Mouse (Mus musculus): ENCODE results near the gene Clec16a.
A peak's percentile ranks its signal among the peaks of the same experiment; 100 is the strongest.

Gene Clec16a

DNA sequence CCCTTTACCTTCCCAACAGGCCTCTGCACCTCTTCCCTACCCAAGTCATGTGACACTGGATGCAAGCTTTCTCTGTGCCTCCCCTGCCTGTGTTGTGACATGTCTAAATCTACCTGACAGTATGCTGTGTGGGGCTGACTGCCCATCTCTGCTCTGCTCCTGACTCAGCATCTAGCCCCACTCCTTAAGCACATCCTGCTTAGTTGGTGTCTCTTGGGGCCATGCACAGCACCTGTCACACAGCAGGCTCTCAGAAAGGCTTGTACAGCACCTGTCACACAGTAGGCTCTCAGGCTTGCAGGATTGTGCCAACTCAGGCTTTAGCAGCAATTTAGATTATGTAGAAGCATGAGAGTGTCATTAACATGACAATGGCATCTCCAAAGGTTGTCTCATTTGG, 106.7 kb downstream of the Clec16a start:
- no peak for DNase-seq

DNA sequence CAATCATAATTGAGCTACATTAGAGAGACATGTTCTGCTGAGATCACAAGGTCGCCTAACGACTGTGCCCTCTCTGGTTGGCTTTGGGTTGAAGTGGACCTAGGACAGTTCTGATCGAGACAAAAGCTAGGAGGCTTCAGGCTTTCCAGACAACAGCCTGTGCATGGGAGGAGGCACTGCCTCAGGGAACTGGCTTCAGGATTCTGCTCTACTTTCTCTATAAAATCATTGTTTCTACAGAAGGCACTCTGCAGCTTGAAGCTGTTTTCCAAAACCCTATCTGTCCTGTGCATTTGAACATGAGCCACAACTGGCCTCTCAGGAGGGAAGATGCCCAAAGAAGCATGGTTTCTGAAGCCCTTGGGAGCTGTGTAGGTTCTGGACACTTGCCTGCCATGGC, 107.8 kb downstream of the Clec16a start:
- DNase-seq: no peak

DNA sequence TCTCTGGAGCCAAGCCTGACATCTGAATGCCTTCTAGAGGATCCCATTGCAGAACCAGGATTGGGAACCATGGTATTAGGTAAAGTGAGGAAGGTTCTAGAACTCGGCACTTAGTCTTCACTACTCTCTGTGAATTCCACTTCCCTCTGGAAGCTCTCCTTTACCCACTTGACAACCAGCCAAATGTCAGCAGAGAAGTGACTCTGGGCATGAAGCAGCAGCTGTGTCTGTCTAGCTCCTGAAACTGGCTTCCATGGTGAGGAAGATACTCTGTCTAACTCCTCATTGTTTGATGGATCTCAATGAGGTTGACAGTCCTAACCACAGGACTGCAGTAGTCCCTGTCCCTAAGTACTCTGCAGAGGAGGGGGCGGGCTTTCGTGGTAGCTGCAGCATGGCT, 110.1 kb downstream of the Clec16a start:
- DNase-seq: peak in 1 of 2 experiments; percentile 39

GRCm38 (mm10) chr16:10655926-10656325, 110.8 kb downstream of the Clec16a start:
- peak; percentile 64 to 70 for DNase-seq

DNA sequence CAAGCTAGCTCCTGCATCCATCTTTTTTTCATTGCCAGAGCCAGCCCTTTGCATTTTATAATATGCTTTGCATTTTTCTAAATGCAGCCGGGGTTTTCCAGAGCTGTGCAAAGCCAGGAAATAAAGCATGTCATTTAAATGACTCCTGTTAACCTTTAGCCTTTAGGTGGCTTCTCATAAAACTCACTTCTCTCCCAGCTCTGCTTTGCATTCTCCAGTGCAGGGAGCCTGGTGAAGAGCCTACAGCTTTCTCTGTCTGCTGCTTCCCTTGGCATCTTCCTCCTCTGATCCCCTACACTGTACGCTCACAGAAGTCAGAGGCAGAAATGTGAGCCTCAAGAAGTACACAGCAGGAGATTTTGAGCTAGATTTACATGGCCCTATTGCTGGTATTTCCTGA, 111.3 kb downstream of the Clec16a start:
- DNase-seq: no peak

DNA sequence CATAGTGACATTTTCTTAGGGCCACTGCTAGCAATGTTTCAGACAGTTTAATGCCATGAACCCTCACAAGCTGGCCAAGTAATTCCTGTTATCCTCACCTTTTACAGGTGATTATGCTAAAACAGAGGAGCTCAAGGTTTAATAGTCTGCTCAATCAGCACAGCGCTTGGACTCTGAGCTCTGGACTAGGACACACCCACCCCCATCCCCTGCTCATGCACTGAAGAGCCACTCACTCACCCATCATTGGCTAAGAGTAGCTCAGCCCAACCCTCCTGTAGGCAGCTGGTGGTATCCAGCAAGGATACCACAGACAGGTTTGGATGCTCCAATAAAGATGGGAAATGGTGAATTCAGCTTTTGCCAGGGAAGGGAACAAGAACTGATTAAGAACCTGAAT, 111.8 kb downstream of the Clec16a start:
- DNase-seq: no peak

DNA sequence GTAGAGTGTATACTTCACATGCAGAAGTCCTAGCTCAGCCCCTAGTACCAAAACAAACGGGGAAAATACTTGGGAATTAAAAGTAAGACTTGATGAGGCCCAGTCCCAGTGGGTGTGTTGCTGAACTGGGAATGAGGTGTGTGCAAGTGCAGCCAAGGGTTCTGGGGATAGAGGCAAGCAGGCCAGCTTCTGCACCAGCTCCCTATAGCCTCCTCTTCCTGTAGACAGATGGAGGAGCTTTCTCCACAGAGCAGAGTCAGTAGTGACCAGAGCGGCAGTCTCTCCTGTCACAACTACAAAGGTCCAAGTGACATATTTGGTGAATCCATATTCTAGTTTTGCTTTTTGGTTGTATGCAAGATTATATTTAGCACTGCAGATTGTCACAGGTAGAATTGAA, 114.1 kb downstream of the Clec16a start:
- DNase-seq: no peak

DNA sequence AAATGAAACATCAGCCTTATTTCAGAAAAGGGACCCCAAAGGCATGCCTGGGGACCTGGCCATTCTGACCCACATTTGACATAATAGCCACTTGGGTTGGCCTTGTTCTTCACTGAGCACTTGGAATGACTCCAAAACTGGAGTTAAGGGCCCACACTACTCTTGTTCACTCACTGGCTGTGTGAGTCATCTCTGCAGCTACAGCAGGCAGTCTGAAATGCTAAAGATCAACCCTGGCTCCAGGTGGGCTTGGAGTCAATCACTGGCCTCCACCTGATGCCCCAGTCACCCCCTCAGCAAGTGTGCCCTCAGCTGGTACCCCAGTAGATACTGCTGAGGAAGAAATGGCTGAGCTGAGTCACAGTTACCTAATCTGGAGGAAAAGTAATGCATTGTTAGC, 115.4 kb downstream of the Clec16a start:
- DNase-seq: no peak

DNA sequence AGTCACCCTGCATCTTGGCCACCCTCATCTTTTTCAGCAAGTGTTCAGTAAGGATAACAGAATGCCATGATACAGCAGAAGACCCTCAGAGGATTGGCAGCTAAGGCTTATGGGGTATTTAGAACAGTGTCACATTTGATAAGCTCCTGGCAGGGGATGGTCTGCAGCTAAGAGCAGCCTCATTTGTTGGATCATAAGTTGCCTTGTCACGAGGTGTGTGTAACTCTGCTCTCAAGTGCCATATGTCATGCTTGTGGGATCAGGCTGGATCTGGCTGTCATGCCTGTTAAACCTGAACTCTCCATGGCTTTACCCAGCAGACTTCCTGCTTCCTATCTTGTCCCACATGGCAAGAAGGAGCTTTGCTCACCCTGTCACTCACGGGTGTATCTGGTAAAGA, 116.2 kb downstream of the Clec16a start:
- peak in 1 of 2 experiments; percentile 36 for DNase-seq

DNA sequence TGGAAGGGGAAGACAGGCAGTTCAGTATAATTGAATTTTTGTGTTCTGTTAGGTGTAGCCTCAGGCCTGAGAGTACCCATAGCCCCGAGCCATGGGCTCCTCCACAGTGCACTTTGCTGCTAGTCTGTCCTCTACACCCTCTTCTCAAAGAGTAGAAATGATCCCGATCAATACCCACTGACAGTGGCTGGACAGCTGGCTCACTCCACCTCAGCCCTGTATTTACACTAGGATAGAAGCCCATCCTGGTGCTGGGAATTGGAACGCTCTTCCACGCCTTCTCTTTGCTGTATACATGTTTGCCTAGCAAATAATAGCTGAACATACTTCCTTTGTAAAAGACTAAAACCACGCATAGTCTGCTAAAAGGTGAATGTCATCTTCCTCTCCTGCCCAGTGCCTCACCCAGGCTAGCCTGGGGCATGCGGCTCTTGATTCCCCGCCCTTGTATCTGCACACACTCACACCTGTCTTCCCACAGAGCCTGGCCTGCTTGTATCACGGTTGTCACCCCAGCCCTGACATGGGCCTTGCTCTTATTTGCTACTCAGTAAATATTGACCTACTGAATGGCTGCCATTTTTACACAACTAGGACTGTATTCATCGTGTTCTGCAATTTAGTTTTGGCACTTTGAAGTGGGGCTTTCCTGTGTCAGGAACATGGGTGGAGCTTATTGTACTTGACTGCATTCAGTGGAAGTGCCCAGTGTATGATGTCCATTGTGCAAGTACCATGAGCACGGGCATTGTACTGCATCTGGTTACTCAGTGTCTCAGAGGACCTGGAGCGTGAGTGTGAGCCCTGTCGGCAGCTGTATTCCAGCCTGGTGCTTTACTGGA, 119.0 kb downstream of the Clec16a start:
- DNase-seq: no peak

DNA sequence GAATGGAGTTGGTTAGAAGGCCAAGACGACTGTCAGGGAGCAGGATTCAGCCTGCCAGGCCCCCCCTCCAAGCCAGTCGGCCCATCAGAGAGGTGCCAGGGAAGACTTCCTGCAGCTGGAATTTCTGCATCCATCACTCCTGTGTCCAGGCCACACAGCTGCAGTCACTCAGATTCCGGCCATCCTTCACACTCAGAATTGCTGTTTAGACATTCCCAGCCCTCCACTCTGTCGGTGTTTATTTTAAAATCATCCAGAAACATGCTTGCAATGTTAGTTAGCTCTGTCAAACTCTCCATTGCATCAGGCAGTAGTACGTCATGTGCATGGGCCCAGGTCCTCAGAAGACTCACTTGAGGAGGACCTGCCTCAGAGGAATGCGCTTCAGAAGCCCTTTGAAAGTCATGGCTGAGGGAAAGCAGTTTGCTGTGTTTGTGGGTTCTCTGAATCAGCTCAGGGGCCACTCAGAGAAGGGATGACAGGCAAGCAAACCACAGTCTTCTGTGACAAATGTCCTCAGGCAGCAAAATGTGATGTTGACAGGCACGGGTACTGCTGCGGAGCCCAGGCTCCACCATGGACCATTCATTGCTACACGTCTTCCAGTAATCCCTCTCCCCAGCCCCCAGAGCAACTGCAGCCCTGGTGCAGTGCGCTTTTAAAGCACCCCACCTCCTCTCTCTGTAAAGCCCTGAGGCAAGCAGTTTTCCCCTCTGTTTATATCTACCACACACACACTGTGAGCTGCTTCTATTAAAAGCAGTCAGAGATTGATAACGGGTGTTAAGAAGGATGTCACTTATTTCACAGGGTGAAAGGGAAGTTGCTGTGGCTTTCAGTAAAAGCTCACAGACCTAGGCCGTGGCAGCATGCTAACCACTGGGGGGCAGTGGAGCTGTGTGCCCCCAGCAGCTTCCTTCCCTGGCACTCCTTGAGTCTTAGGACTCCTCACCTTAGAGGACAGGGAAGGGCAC, 120.1 kb downstream of the Clec16a start:
- peak; percentile 55 to 59 for DNase-seq

- no peak for DNase-seq
These were observed 121.6 kb downstream of the Clec16a start for GRCm38 (mm10) chr16:10666766-10667165.

DNA sequence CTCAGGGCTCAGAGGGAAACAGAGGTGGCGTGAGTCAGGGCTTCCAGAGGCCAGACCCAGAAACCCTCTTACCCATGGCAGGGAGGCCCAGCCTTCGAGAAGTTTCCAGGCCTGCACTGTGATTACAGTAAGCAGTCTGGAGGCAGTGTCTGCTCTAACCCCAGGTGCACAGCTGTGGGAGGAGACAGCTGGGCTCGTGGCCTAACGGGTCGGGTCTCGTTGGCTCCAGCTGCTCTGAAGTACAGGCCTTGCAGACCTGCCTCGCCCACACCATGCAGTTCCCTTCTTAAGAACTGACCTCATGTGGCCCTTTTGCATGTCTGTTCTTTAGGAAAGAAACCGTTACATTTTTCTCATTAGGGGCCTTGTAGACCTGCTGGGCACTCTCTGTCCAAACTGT, 123.3 kb downstream of the Clec16a start:
- DNase-seq: no peak

- no peak for DNase-seq
These were observed 124.0 kb downstream of the Clec16a start for GRCm38 (mm10) chr16:10668991-10669703.

DNA sequence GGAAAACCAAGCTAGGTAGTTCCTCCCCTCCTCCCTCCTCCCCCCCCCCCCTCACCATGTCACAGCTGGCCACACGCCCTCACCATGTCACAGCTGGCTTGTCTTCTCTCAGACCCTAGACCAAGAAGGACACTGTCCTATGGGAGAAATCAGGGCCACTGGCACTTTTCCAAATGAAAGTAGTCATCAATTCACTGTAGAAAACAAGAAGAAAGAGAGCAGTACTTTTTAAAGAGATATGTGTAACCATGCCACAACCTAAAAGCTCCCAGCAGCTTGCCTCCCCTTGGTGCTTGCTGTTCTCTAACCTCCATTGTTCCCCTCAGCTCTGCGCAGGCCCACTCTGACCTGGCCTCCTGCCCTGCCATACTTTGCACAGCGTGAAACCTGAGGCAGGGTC, 124.8 kb downstream of the Clec16a start:
- no peak for DNase-seq

- DNase-seq: no peak
These were observed 127.4 kb downstream of the Clec16a start for GRCm38 (mm10) chr16:10672490-10672889.

DNA sequence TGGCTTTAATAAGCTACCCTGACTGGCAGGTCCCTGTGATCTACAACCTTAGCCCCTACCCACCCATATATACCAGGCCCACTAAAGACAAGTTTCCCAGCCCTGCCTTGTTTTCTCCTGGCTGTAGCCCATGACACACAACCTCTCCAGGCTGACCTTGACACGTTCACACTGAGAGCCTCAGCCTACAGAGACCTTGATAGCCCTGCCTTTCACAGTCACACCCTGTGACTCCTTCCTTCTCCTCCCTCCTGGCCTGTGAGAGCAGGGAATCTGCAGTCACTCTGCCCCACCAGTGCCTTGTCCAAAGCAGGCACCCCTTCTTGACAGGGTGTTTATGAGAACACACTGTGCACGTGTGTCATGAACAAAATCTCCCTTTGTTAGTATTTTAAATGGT, 128.9 kb downstream of the Clec16a start:
- no peak for DNase-seq

DNA sequence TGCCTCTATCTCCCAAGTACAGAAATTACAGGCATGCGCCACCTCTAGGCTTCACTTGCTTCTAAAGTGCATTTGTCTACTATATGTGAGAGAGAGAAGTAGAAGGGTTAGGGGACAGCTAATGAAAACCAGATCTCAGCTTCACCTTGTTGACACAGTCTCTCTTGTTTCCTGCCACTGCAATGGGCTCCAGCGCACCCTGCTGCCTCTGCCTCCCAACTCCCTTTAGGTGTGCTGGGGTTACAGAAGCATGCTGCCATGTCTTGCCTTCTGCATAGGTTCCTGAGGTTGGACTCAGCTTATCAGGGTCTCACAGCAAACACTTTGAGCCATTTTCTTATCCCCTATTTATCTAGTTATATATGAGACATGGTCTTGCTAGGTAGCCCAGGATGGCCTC, 129.8 kb downstream of the Clec16a start:
- DNase-seq: no peak

DNA sequence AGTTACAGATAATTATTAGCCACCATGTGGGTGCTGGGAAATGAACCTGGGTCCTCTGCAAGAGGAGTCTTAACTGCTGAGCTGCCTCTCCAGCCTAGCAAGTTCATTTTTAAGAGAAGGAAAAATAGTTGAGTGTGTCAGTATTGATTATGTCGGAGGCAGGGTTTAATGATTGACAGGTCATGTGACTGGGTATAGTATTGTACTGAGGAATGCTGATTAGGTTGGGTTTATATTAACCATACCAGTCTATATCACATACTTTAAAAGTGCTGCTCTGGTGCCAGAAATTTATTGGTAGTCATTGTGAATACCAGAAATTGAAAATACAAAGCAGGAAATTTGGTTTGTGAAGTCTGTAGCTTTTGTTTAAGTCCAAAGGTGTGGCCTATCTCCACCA, 130.5 kb downstream of the Clec16a start:
- no peak for DNase-seq

- no peak for DNase-seq
These were observed 131.4 kb downstream of the Clec16a start for GRCm38 (mm10) chr16:10676461-10677066.

GRCm38 (mm10) chr16:10682521-10682920, 137.4 kb downstream of the Clec16a start:
- DNase-seq: no peak

DNA sequence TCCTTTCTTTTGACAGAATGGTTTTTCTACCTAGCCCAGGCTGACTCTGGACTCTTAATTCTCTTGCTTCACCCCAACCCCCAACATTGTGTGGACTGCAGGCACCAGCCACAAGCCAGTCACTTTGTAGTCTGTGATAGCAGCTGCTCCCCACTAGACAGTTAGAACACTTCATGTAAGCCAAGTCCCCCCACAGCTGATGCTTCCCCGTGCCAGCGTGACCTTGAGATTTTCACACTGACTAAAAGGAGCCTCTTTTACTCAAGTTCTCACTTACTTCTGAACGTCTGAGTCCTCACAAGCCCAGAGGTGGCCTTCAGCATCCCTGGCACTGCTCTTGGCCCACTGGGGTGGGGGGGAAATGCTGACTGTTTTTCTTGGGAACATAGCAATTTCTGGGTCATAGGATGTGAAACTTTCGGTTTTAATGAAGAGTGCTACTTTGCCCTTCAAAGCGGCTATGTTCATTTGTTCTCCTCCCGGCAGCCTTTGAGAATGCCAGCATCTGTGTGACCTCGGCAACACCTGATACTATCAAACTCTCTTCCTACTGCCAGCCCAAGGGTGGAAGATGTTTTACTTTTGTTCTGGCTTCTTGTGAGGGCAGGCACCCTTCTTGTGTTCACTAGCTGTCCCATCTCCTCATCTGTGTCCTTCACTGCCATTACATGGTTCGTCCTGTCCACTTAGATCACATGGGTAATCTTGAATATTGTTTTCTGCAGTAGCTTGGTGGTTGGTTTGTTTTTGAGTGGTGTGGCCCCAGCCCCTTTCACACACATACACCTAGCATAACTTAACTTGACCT, 138.3 kb downstream of the Clec16a start:
- DNase-seq: peak in 1 of 2 experiments; percentile 24

Data from cerebellum, postnatal 10 days (tissue).